Mouse (Mus musculus) gastrocnemius, postnatal 25 days (tissue): ENCODE results near the gene Htr1a. TPM values are rescaled to one million over a fixed set of nuclear protein-coding genes. Genes with fewer than 3 reads are reported as not detected.

Experiments
- DNase-seq: peaks from one replicate; pipeline ENCODE4 v3.0.0; 2022
- long read RNA-seq, 2 experiments: library from polyadenylated mRNA; stranded (forward); transcript quantifications; one replicate each; pipeline ENCODE4 v2.0.0; 2021
- total RNA-seq, 2 experiments: library from RNA; stranded (reverse); gene quantifications; 1 replicate in 1 of 2; 2 replicates in 1 of 2; pipeline ENCODE4 v1.2.3; 2021

The Htr1a gene
- not detected for total RNA-seq
- long read RNA-seq, experiment 1 = 0 reads
- long read RNA-seq, experiment 2 = 0 reads

DNA sequence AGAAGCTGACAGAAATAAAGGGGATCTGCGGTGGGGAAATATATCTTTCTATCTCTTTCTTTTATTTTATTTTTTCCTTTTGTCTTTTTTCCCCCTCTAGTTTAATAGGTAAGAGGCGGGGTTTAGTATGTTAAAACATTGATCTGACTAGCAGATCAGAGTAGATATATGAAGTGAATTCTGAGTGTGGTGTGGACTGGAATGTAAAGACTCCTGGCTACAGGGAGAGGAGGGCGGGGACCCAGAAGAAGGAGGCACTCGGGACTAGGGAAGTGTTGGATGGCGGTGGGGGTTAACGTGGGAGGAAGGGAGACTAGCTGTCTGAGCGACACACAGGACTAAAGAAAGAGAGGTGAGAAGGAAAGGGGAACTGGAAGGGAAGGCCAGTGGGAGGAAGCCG lies at the start of gene Htr1a:
TSS of gene Htr1a (plus strand) at position 301 of the 400 bp plus-strand sequence.
- DNase-seq = no peak

DNA sequence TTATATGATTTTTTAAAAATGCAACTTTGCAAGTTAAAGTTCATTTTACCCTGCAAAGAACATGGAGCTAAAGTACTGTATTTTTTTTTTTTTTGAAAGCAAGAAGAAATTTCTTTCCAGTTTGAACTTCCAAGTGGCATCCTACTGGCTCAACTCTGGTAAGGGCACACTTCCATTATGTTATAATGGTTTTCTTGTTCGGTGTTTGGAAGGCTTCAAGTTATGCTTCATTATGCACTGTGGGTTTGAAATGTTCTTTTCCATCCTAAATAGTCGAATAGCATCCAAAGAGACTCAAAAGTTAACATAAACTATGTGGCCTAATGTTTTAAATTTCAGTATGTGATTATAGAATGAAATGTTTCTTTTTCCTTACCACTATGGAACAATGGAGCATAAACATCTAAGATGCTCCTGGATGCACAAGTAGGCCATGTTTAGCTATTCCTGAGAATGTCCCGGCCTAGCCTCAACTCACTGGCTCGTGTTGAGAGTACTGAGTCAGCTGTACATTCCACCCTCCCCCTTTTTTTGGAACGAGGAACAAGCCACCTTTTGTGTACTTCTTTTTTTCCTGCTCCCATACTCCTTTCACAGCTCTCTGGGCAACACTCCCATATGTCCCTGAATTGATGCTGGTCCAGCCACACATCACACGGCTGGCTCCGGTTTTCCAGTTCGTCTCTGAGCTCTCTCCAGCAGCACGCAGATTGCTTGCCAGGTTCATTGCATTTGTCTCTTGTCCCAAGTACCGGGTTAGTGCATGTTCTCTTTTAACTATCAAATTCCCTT lies 31.7 kb upstream of the Htr1a start:
- no peak for DNase-seq

DNA sequence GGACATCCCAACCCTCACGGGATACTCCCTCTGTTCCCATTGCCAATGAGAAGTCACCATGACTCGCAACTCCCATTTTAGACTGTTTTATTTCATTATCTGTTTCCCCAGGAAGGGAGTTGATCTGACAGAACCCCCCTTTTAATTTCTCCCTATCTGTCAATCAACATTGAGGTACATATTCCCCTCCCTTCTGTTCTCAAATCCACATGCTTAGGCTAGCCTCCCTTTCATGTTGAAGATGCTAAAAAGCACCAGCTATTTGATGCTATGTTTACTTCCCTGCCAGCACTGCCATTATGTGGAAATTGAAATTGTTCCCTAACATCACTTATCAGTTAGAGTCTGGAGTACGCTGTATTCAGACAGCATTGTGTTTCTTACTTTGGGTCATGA lies 31.1 kb upstream of the Htr1a start:
- no peak for DNase-seq

DNA sequence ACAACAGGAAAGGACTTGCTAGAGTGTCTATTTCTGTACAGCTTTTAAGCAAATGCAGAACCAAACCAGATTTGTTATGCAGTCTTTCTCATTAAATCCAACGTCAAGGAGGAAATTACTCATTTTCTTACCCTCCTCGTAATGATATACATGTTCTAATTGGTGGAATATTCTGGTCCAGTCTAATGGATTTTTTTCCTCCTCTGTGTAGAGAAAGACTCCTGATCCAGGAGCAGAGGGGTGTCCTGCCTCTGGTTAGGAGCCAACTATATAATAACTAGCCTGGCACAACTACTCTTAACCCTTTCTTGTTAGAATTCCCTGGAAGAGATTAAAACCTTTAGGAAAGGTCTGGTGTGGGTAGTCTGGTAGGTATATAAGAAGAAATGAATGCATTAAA lies 10.3 kb upstream of the Htr1a start:
- DNase-seq = no peak

DNA sequence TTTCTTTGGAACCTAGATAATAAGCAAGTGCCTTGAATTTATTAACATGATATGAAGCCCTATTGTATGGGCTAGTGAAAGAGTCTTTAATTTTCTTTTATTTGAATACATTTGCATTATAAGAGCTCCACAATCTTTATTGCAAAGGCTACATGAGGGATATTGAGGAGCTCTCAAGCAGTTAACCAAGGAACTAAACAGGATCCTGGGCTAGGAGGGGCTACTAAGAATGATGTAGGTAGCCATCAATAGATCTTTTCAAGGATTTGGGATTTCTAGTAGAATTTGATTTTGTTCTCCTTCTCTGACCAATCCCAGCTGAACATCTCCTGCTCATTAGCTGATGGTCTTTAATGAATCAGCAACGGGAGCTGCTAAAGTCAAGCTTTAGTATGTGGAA lies 9.8 kb upstream of the Htr1a start:
- DNase-seq = no peak

DNA sequence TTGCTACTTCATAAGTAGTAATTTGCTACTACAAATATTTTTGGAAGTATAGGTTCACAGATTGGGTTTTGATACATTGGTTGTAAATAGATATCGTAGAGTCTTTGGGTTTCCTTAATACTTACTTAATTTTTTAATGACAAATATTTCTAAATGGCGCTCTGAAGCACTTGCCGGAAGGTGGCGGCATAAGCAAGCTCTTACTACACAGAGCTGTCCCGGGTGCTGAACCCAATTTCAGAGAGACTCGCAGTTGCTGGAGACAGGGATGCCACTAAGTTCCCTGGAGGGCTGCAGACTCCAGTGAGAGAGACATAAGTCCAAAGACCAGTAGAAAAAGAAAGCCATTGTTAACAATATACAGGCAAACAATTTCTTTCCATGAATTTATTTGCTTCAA lies 863 bp upstream of the Htr1a start:
- no peak for DNase-seq

DNA sequence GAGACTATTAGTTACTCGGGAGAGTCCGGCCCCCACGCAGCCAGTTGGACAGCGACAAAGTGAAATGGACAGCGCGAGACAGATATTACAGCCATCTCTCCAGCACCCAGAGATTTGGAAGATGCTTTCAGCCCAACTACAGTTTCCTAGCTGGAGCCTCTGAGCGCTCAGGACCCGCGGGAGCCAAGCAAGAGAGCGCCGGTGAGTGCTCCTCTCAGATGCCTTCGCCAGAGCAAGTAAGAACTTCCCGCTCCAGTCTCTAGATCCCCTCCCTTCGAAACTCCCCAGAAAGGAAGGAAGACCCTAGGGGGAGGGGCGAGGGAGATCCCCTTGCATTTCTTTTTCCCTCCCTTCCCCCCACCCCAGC lies 415 bp downstream of the Htr1a start:
- no peak for DNase-seq

DNA sequence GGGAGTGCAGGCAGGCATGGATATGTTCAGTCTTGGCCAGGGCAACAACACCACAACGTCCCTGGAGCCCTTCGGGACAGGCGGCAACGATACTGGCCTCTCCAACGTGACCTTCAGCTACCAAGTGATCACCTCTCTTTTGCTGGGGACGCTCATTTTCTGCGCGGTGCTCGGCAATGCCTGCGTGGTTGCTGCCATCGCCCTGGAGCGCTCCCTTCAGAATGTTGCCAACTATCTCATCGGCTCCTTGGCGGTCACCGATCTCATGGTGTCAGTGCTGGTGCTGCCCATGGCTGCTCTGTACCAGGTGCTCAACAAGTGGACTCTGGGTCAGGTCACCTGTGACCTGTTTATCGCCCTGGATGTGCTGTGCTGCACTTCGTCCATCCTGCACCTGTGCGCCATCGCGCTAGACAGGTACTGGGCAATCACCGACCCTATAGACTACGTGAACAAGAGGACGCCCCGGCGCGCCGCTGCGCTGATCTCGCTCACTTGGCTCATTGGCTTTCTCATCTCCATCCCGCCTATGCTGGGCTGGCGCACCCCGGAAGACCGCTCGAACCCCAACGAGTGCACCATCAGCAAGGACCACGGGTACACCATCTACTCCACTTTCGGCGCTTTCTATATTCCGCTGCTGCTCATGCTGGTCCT lies 927 bp downstream of the Htr1a start:
- DNase-seq = no peak

DNA sequence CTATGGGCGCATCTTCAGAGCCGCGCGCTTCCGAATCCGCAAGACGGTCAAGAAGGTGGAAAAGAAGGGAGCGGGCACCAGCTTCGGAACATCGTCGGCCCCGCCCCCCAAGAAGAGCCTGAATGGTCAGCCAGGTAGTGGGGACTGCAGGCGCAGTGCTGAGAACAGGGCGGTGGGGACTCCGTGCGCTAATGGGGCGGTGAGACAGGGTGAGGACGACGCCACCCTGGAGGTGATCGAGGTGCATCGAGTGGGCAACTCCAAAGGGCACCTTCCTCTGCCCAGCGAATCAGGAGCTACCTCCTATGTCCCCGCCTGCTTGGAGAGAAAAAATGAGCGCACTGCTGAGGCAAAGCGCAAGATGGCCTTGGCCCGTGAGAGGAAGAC lies 1.4 kb downstream of the Htr1a start:
- DNase-seq = no peak

DNA sequence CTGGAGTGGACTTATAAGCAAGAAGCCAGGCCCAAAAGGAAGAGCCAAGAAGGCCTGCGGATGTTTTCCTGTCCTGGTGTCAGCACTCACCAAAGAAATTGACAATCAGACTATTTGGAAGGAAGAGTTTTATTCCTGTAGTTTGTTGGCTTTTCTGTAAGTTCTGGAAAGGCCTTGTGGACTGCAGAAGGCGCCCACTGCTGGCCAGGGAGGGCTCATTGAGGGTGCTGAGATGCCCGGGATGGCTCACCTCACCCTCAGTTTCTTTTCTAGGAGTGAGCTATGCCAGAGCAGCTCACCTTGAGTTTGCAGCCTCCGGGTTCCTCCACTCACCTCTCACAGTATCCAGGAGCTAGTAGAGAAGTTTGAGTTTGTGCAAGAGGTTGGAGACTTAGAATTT lies 2.8 kb downstream of the Htr1a start:
- no peak for DNase-seq

DNA sequence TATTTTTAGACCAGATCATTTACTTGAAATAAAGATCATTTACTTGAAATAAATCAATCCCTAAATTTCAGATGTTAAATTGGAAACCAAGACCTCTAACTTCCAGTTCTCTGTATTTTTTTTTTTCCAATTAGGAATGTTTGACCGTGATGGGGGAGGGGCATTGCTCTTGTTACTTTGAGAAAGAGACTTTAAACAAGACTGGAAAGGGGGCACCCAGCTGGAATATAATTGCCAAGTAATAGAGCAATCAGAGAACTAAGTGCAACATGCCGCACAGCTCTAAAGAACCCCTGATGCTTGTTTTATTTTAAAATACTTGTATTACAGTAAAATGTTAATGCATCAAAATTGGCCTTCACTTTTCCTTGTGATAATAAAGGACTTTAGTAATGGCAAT lies 4.3 kb downstream of the Htr1a start:
- no peak for DNase-seq

DNA sequence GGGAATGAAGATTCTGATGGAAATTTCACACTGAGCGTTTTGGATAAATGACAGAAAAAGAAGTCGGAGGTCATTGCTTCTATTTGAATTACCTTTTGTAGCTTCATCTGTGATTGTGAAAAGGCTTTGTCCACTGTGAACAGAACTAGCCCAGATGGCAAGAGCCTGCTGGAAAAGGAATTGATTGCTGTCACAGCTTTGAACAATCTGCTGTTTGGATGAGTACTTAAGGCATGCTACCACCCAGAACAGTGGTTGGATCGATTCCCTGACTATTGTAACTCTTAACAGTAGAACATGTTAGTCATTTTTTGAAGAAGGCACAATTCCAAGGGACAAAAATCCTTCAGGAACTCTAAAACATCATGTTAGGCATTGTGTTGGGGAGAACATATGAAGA lies 8.1 kb downstream of the Htr1a start:
- DNase-seq = no peak

Other genes with a start within 250 kb of the Htr1a start
- under 1 TPM; 0.10 to 0.24 TPM for gene Rnf180, start 148.8 kb upstream of the Htr1a start, total RNA-seq